Mouse (Mus musculus) midbrain, embryonic 15.5 days (tissue): ENCODE measurements around the gene Dnhd1. TPM values are rescaled to one million over a fixed set of nuclear protein-coding genes. Genes with fewer than 3 reads are reported as not detected.
A peak's percentile ranks its signal among the peaks of the same experiment; 100 is the strongest.

Experiments used
- ATAC-seq: fragments of 200-750 bp; cut with Nextera tagmentation; replicated peaks from 2 replicates; pipeline ENCODE4 v1.8.0; 2017; ENCODE audit warnings: moderate TSS enrichment
- H3K27ac ChIP-seq: fragments of 300-500 bp; sonication (generic); 2 replicates; pipeline ENCODE4 v1.5.1; 2015; ENCODE audit warnings: mild to moderate bottlenecking, inconsistent platforms
- H3K27me3 ChIP-seq: fragments of 300-500 bp; sonication (generic); replicated peaks from 2 replicates; pipeline ENCODE4 v1.6.1; 2015; ENCODE audit warnings: inconsistent platforms
- H3K36me3 ChIP-seq: fragments of 300-500 bp; sonication (generic); replicated peaks from 2 replicates; pipeline ENCODE4 v1.6.1; 2015; ENCODE audit warnings: inconsistent platforms
- H3K4me1 ChIP-seq: fragments of 300-500 bp; sonication (generic); 2 replicates; pipeline ENCODE4 v1.6.1; 2015; ENCODE audit warnings: inconsistent platforms
- H3K4me2 ChIP-seq: fragments of 300-500 bp; sonication (generic); 2 replicates; pipeline ENCODE4 v1.6.1; 2015; ENCODE audit warnings: inconsistent platforms, mild to moderate bottlenecking, moderate library complexity
- H3K4me3 ChIP-seq: fragments of 300-500 bp; sonication (generic); 2 replicates; pipeline ENCODE4 v1.5.1; 2015; ENCODE audit warnings: mild to moderate bottlenecking, inconsistent platforms
- H3K9ac ChIP-seq: fragments of 300-500 bp; sonication (generic); 2 replicates; pipeline ENCODE4 v1.6.1; 2015; ENCODE audit warnings: mild to moderate bottlenecking, inconsistent platforms
- H3K9me3 ChIP-seq: fragments of 300-500 bp; sonication (generic); 2 replicates; pipeline ENCODE4 v1.6.1; 2016; ENCODE audit warnings: inconsistent platforms
- WGBS: fragments of 180-500 bp; shearing (Covaris S2); methylation state at CpG from one replicate; pipeline ENCODE4 v1.1.7; 2015; ENCODE audit warnings: mixed read lengths; 5-methylcytosine and 5-hydroxymethylcytosine counted together
- polyA plus RNA-seq: library from polyadenylated mRNA; unstranded; fragments of >200 nt; fragmentation: Nextera tagmentation; extraction: Ambion mirVana; gene quantifications from 2 replicates; pipeline ENCODE4 v1.2.1, GENCODE M21; 2015

Dnhd1 gene
- polyA plus RNA-seq, 1 experiment from 2014 or later = 2.7 TPM

- H3K4me3 ChIP-seq = no peak overlapping the region
- 8% methylated on average over 13 of the region's 13 CpGs for WGBS
- H3K4me1 ChIP-seq = no peaks in the 10 kb centered on the region
- no peak overlapping the region for H3K27ac ChIP-seq
- no peaks in the 10 kb centered on the region for H3K36me3 ChIP-seq
- H3K27me3 ChIP-seq = no peaks in the 10 kb centered on the region
- peak; percentile 90 for ATAC-seq
- H3K9ac ChIP-seq = no peak overlapping the region
- H3K9me3 ChIP-seq = no peaks in the 10 kb centered on the region
- peak overlapping the region; percentile 24 for H3K4me2 ChIP-seq
Measured at GRCm38 (mm10) chr7:105685541-105686197, 35.0 kb downstream of the Dnhd1 start.

- no peak for ATAC-seq
- WGBS = 68% methylated on average over 1 of the region's 1 CpGs
- Histone ChIP-seq H3K9me3 (no peaks in the 10 kb centered on the region), H3K4me1 (no peaks in the 10 kb centered on the region), H3K27ac (no peak overlapping the region), H3K36me3 (no peaks in the 10 kb centered on the region), H3K27me3 (no peaks in the 10 kb centered on the region), H3K9ac (no peak overlapping the region), H3K4me3 (no peak overlapping the region), H3K4me2 (no peak overlapping the region)
Measured at GRCm38 (mm10) chr7:105690875-105691274, 40.2 kb downstream of the Dnhd1 start.

GRCm38 (mm10) chr7:105703184-105703583, 52.6 kb downstream of the Dnhd1 start:
- H3K36me3 ChIP-seq = no peaks in the 10 kb centered on the region
- H3K27ac ChIP-seq = no peak overlapping the region
- no peak overlapping the region for H3K4me2 ChIP-seq
- no peaks in the 10 kb centered on the region for H3K4me1 ChIP-seq
- no peaks in the 10 kb centered on the region for H3K27me3 ChIP-seq
- 86% methylated on average over 16 of the region's 16 CpGs for WGBS
- H3K9me3 ChIP-seq = no peaks in the 10 kb centered on the region
- H3K9ac ChIP-seq = no peak overlapping the region
- ATAC-seq = no peak
- H3K4me3 ChIP-seq = no peak overlapping the region

DNA sequence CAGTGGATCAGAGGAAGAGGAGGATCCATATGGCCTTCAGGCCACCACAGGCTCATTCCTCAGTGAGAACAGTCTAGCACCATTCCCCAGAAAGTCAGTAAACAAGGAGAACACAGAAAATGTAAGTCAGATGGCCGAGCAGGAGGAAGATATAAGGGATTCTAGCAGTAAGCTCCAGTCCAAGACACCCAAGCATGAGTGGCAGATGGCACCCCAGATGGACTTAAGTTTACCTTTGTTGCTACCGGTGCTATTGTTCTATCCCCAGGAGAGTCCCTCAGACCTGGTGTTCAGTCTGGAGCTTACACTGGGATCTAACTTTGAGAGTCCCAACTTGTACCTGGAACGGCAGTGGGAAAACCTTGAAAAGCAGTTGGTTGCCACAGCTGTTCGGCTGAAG, 53.2 kb downstream of the Dnhd1 start:
- no peak overlapping the region for H3K4me3 ChIP-seq
- H3K27me3 ChIP-seq = no peaks in the 10 kb centered on the region
- no peak overlapping the region for H3K9ac ChIP-seq
- no peak overlapping the region for H3K4me2 ChIP-seq
- no peaks in the 10 kb centered on the region for H3K9me3 ChIP-seq
- H3K36me3 ChIP-seq = no peaks in the 10 kb centered on the region
- ATAC-seq = no peak
- no peaks in the 10 kb centered on the region for H3K4me1 ChIP-seq
- H3K27ac ChIP-seq = no peak overlapping the region
- WGBS = 86% methylated on average over 4 of the region's 4 CpGs

GRCm38 (mm10) chr7:105708733-105709132, 58.1 kb downstream of the Dnhd1 start:
- H3K27ac ChIP-seq = no peak overlapping the region
- no peaks in the 10 kb centered on the region for H3K9me3 ChIP-seq
- H3K9ac ChIP-seq = no peak overlapping the region
- no peaks in the 10 kb centered on the region for H3K4me1 ChIP-seq
- 95% methylated on average over 5 of the region's 5 CpGs for WGBS
- H3K27me3 ChIP-seq = no peaks in the 10 kb centered on the region
- H3K4me3 ChIP-seq = no peak overlapping the region
- no peak for ATAC-seq
- H3K4me2 ChIP-seq = no peak overlapping the region
- no peaks in the 10 kb centered on the region for H3K36me3 ChIP-seq

DNA sequence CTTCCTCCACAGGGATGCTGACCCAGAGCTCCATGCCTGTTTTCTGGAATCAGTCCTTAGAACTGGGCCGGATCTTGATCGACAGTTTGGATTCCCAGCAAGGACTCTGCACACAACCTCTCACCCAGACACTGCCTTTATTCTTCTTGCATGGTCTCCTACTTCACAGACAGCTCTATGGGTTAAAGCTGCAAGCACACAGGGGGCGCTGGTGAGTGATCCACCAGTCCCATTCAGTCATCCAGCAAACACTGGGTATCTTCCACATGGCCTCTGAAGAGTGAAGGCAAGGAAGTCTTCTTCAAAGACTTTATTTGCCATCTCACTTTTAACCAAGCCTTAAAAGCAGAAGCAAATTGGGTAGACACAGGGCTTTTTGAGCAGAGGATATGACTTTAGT, 64.7 kb downstream of the Dnhd1 start:
- no peak overlapping the region for H3K27ac ChIP-seq
- no peaks in the 10 kb centered on the region for H3K36me3 ChIP-seq
- H3K4me3 ChIP-seq = no peak overlapping the region
- no peaks in the 10 kb centered on the region for H3K27me3 ChIP-seq
- H3K9me3 ChIP-seq = no peaks in the 10 kb centered on the region
- no peak overlapping the region for H3K4me2 ChIP-seq
- 59% methylated on average over 3 of the region's 3 CpGs for WGBS
- no peak overlapping the region for H3K9ac ChIP-seq
- ATAC-seq = no peak
- no peaks in the 10 kb centered on the region for H3K4me1 ChIP-seq

DNA sequence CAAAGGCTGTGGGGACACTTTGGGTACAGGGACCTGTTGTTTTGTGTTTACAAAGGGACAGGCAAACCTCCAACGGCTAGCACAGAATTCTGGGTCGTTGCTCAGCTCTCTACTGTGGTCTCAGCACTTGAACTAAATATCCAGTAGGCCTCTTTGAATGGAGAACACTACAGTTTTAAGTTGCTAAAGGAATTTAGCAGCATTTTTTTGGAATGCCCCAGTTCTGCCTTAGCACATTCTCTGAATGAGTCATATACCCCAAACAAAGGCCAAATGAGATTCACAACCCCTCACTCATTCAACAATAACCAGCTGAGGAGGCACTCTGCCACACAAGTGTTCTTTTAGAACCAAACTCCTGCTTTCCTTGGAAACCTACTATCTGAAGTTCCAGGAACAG, 71.3 kb downstream of the Dnhd1 start:
- H3K27ac ChIP-seq = no peak overlapping the region
- H3K36me3 ChIP-seq = no peaks in the 10 kb centered on the region
- peaks cover 4% of the 10 kb centered on the region for H3K4me1 ChIP-seq
- H3K9ac ChIP-seq = no peak overlapping the region
- no peak overlapping the region for H3K4me3 ChIP-seq
- WGBS = 66% methylated on average over 2 of the region's 2 CpGs
- ATAC-seq = no peak
- no peaks in the 10 kb centered on the region for H3K27me3 ChIP-seq
- no peaks in the 10 kb centered on the region for H3K9me3 ChIP-seq
- no peak overlapping the region for H3K4me2 ChIP-seq

GRCm38 (mm10) chr7:105726144-105726979, 75.7 kb downstream of the Dnhd1 start:
- Histone ChIP-seq H3K4me3 (no peak overlapping the region), H3K4me2 (no peak overlapping the region), H3K9ac (no peak overlapping the region), H3K9me3 (no peaks in the 10 kb centered on the region), H3K27me3 (no peaks in the 10 kb centered on the region), H3K4me1 (peaks cover 4% of the 10 kb centered on the region), H3K27ac (peak overlapping the region; percentile 62), H3K36me3 (no peaks in the 10 kb centered on the region)
- peak; percentile 90 for ATAC-seq
- 80% methylated on average over 4 of the region's 4 CpGs for WGBS

- no peak overlapping the region for H3K4me2 ChIP-seq
- peak overlapping the region; percentile 62 for H3K27ac ChIP-seq
- H3K4me1 ChIP-seq = peaks cover 4% of the 10 kb centered on the region
- H3K9ac ChIP-seq = no peak overlapping the region
- no peak for ATAC-seq
- H3K27me3 ChIP-seq = no peaks in the 10 kb centered on the region
- no peak overlapping the region for H3K4me3 ChIP-seq
- no peaks in the 10 kb centered on the region for H3K9me3 ChIP-seq
- 93% methylated on average over 4 of the region's 4 CpGs for WGBS
- peaks cover 3% of the 10 kb centered on the region; the same call in 1 of the 2 replicates for H3K36me3 ChIP-seq
Measured at GRCm38 (mm10) chr7:105726980-105727325, 76.3 kb downstream of the Dnhd1 start.

DNA sequence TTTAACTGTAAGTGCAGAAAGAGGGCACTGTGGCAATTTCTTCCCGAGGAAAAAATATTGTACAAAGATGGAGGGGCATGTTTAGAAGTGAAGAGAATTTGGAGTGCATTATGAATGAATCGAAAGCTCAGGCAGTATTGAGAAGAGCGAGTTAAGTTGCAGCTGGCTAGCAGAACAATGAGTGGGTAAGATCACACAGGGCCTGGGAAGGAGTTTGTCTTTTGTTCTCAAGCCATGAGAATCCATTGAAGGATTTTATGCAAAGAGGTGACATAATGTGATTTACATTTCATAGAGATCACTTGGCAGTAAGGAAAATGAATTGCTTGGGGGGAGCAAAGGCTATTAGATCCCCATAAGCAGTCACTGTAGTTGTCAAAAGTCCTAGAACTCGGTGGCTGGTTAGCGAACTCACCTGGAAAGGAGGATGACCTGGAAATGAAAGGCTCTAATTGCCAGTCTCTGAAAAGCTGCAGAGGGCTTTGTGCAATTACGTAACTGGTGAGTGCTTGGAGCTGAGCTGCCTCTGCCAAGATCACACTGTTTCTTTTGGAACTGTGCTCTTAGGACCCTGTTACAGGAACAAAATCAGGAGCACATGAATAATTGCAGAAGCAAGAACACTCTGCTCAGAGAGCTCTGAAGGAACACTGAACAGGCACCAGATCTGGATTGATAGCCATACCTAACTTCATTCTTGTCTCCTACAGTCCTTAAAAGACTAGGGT, 78.2 kb downstream of the Dnhd1 start:
- H3K9ac ChIP-seq = no peak overlapping the region; the same call in 1 of the 2 replicates
- H3K4me2 ChIP-seq = no peak overlapping the region
- no peaks in the 10 kb centered on the region for H3K9me3 ChIP-seq
- H3K4me1 ChIP-seq = peaks cover 4% of the 10 kb centered on the region
- peaks cover 20% of the 10 kb centered on the region; the same call in 1 of the 2 replicates for H3K36me3 ChIP-seq
- no peak for ATAC-seq
- H3K27me3 ChIP-seq = no peaks in the 10 kb centered on the region
- H3K27ac ChIP-seq = no peak overlapping the region
- no peak overlapping the region for H3K4me3 ChIP-seq
- 23% methylated on average over 6 of the region's 6 CpGs for WGBS

DNA sequence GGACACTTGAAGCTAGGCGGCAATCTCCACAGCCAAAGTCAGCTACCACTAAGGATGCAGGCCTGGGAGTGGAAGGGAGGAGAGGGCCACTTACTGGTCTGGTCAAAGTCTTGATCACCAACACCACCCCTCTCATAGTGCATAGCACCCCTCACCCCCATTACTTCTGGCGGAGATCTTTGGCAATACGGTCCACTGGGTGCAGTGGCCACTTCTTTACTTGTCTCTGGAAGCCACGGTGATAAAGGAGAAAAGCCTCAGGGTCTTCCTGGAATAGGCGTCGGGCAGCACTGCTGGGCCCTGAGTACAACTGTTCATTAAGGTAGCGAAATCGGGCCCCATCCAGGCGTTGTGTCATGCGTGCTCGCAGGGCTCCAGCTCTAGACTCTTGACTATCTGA, 83.2 kb downstream of the Dnhd1 start:
- Histone ChIP-seq H3K36me3 (peaks cover 22% of the 10 kb centered on the region; the same call in 1 of the 2 replicates), H3K9ac (no peak overlapping the region), H3K4me3 (no peak overlapping the region), H3K9me3 (no peaks in the 10 kb centered on the region), H3K27ac (no peak overlapping the region), H3K4me1 (peaks cover 23% of the 10 kb centered on the region), H3K4me2 (no peak overlapping the region), H3K27me3 (no peaks in the 10 kb centered on the region)
- 97% methylated on average over 11 of the region's 11 CpGs for WGBS
- ATAC-seq = no peak

GRCm38 (mm10) chr7:105734826-105735225, 84.2 kb downstream of the Dnhd1 start:
- no peak overlapping the region for H3K27ac ChIP-seq
- peaks cover 27% of the 10 kb centered on the region for H3K4me1 ChIP-seq
- H3K9me3 ChIP-seq = no peaks in the 10 kb centered on the region
- no peaks in the 10 kb centered on the region for H3K27me3 ChIP-seq
- H3K36me3 ChIP-seq = peaks cover 22% of the 10 kb centered on the region; the same call in 1 of the 2 replicates
- no peak overlapping the region for H3K9ac ChIP-seq
- H3K4me2 ChIP-seq = no peak overlapping the region
- WGBS = 93% methylated on average over 8 of the region's 8 CpGs
- no peak for ATAC-seq
- H3K4me3 ChIP-seq = no peak overlapping the region
